Mouse (Mus musculus) hematopoietic multipotent progenitor cell, adult 10-12 weeks (in vitro differentiated cells): ENCODE measurements around the gene Relch. TPM values are rescaled to one million over a fixed set of nuclear protein-coding genes. Genes with fewer than 3 reads are reported as not detected.

ENCODE experiments used
- polyA plus RNA-seq: library from polyadenylated mRNA; stranded (reverse); fragments of >175 nt; gene quantifications from 2 replicates; pipeline ENCODE4 v1.2.3, GENCODE M21; 2012; ENCODE audit warnings: low replicate concordance

Relch gene
- 38.4 and 50.1 TPM in 2 replicates for polyA plus RNA-seq

GRCm38 (mm10) chr1:105663171-105663961, at the start of gene Relch, which contains the start of gene Pign:
TSS of gene Relch (plus strand) at chr1:105663861.
TSS of gene Pign (minus strand) at chr1:105663677.

GRCm38 (mm10) chr1:105780457-105781364, 117.0 kb downstream of the Relch start, which contains the start of gene Tnfrsf11a:
TSS of gene Tnfrsf11a (plus strand) at chr1:105780718.

Other genes starting within 250 kb of the Relch start
- gene Pign, start 184 bp upstream of the Relch start, polyA plus RNA-seq: 11.0 and 25.7 TPM in 2 replicates
- gene Tnfrsf11a, start 116.9 kb downstream of the Relch start, polyA plus RNA-seq: 1.6 and 2.1 TPM in 2 replicates